Mouse (Mus musculus): Measurements from ENCODE around the gene Igf2bp2.

- no peak for TF ChIP-seq CTCF (IDR thresholded peaks at IDR 0.05; ENCODE audit: low read depth, low read length)
- no peak for TF ChIP-seq POLR2A (IDR thresholded peaks at IDR 0.05; ENCODE audit: extremely low read depth, insufficient read depth, low read length)
These were observed 44.2 kb downstream of the Igf2bp2 start for GRCm38 (mm10) chr16:22118716-22119501.
